Mouse (Mus musculus) hindbrain, postnatal 0 days (tissue): ENCODE measurements around the gene Ubqln4. TPM values are rescaled to one million over a fixed set of nuclear protein-coding genes. Genes with fewer than 3 reads are reported as not detected.

Source experiments
- ATAC-seq: fragments of 200-750 bp; cut with Nextera tagmentation; 2 replicates; pipeline ENCODE4 v1.8.0; 2017; ENCODE audit warnings: mild to moderate bottlenecking, moderate TSS enrichment, moderate library complexity
- DNase-seq: peaks from one replicate; pipeline ENCODE4 v3.0.0-alpha.2; 2015; ENCODE audit warnings: low spot score
- H3K27ac ChIP-seq: fragments of 300-500 bp; sonication (generic); 2 replicates; pipeline ENCODE4 v1.5.1; 2014; ENCODE audit warnings: mild to moderate bottlenecking
- H3K27me3 ChIP-seq: fragments of 300-500 bp; sonication (generic); 2 replicates; pipeline ENCODE4 v1.6.1; 2014; ENCODE audit warnings: low read length, mixed read lengths; ENCODE audit not compliant: insufficient read depth
- H3K36me3 ChIP-seq: fragments of 300-500 bp; sonication (generic); 2 replicates; pipeline ENCODE4 v1.6.1; 2014; ENCODE audit warnings: low read length, mixed read lengths; ENCODE audit not compliant: insufficient read depth
- H3K4me1 ChIP-seq: fragments of 300-500 bp; sonication (generic); 2 replicates; pipeline ENCODE4 v1.6.1; 2014; ENCODE audit warnings: antibody characterized with exemption, low read length, mixed read lengths; ENCODE audit not compliant: insufficient read depth
- H3K4me2 ChIP-seq: fragments of 300-500 bp; sonication (generic); 2 replicates; pipeline ENCODE4 v1.6.1; 2014; ENCODE audit warnings: low read depth, mild to moderate bottlenecking, low read length, moderate library complexity, mixed read lengths
- H3K4me3 ChIP-seq: fragments of 300-500 bp; sonication (generic); 2 replicates; pipeline ENCODE4 v1.5.1; 2014; ENCODE audit warnings: low read length
- H3K9ac ChIP-seq: fragments of 300-500 bp; sonication (generic); replicated peaks from 2 replicates; pipeline ENCODE4 v1.6.1; 2014; ENCODE audit warnings: mild to moderate bottlenecking, low read length, moderate library complexity, mixed read lengths
- H3K9me3 ChIP-seq: fragments of 300-500 bp; sonication (generic); 2 replicates; pipeline ENCODE4 v1.6.1; 2016; ENCODE audit warnings: low read length, mixed read lengths
- CTCF ChIP-seq: IDR thresholded peaks from 2 replicates; pipeline ENCODE4 v1.5.1; 2016; ENCODE audit warnings: antibody characterized with exemption, control low read depth, low read depth
- WGBS: fragments of 180-500 bp; shearing (Covaris S2); extraction: QIAGEN DNeasy Blood & Tissue Kit; methylation state at CpG from one replicate; pipeline ENCODE4 v1.1.7; 2014; 5-methylcytosine and 5-hydroxymethylcytosine counted together
- microRNA counts: library from miRNA; unstranded; fragments of <30 nt; microRNA quantifications from one replicate; lab custom pipeline; 2015
- microRNA-seq, 2 experiments: library from miRNA; unstranded; fragments of <30 nt; microRNA quantifications; one replicate each; pipeline ENCODE4; 2016
- polyA plus RNA-seq: library from polyadenylated mRNA; unstranded; fragments of >200 nt; fragmentation: Nextera tagmentation; extraction: Ambion mirVana; gene quantifications from 2 replicates; pipeline ENCODE4 v1.2.1, GENCODE M21; 2015
- total RNA-seq: library from RNA; depleted of rRNA; stranded (reverse); fragments of >200 nt; gene quantifications from 2 replicates; pipeline ENCODE4 v1.2.3, GENCODE M21; 2014; rRNA removed

Gene Ubqln4
- total and polyA plus RNA-seq, 2 experiments from 2014 or later: 29.8 to 131 TPM

GRCm38 (mm10) chr3:88616951-88617500 lies 63.5 kb downstream of the Ubqln4 start:
- no peak overlapping the region for H3K4me2 ChIP-seq
- H3K9me3 ChIP-seq: no peaks in the 10 kb centered on the region
- no peak for DNase-seq
- ATAC-seq: no peak
- H3K27ac ChIP-seq: no peak overlapping the region
- H3K36me3 ChIP-seq: no peaks in the 10 kb centered on the region
- WGBS: 79% methylated on average over 3 of the region's 3 CpGs
- H3K4me1 ChIP-seq: peaks cover 7% of the 10 kb centered on the region; the same call in 1 of the 2 replicates
- TF ChIP-seq CTCF: no peak
- no peak overlapping the region for H3K9ac ChIP-seq
- no peak overlapping the region for H3K4me3 ChIP-seq
- H3K27me3 ChIP-seq: no peaks in the 10 kb centered on the region

GRCm38 (mm10) chr3:88618074-88618871 lies 64.7 kb downstream of the Ubqln4 start:
- WGBS: 74% methylated on average over 8 of the region's 8 CpGs
- H3K36me3 ChIP-seq: no peaks in the 10 kb centered on the region
- H3K27me3 ChIP-seq: no peaks in the 10 kb centered on the region
- no peak overlapping the region for H3K27ac ChIP-seq
- no peak for TF ChIP-seq CTCF
- H3K9ac ChIP-seq: no peak overlapping the region
- no peaks in the 10 kb centered on the region for H3K9me3 ChIP-seq
- ATAC-seq (no peak), DNase-seq (no peak)
- H3K4me3 ChIP-seq: no peak overlapping the region
- H3K4me2 ChIP-seq: no peak overlapping the region
- H3K4me1 ChIP-seq: peaks cover 7% of the 10 kb centered on the region; the same call in 1 of the 2 replicates

MicroRNA genes within 50 kb of the gene (microRNA counts, 519-probe panel; counts per million panel counts)
- microRNA mmu-miR-1905 (lab: Ali Mortazavi, UCI): not detected

Small RNA genes lying within 50 kb of the gene (microRNA-seq; reads per million reads assigned to microRNA genes)
- 0 reads per million in 2 experiments for gene Mir1905

Other genes with a start within 250 kb of the Ubqln4 start
- gene Glmp, start 228.7 kb upstream of the Ubqln4 start, total RNA-seq: 54.9 and 76.9 TPM in 2 replicates
- gene Glmp, start 228.7 kb upstream of the Ubqln4 start, polyA plus RNA-seq: 135 and 142 TPM in 2 replicates
- gene Tmem79, start 217.6 kb upstream of the Ubqln4 start, total RNA-seq: 0.52 and 0.54 TPM in 2 replicates
- gene Tmem79, start 217.6 kb upstream of the Ubqln4 start, polyA plus RNA-seq: 1.1 and 1.5 TPM in 2 replicates
- gene Smg5, start 217.5 kb upstream of the Ubqln4 start, total RNA-seq: 78.8 and 98.1 TPM in 2 replicates
- 42.9 and 43.0 TPM in 2 replicates for gene Smg5, start 217.5 kb upstream of the Ubqln4 start, polyA plus RNA-seq
- 8.3 and 10.1 TPM in 2 replicates for gene Paqr6, start 189.2 kb upstream of the Ubqln4 start, total RNA-seq
- gene Paqr6, start 189.2 kb upstream of the Ubqln4 start, polyA plus RNA-seq: 8.6 and 10.3 TPM in 2 replicates
- gene Bglap3, start 181.0 kb upstream of the Ubqln4 start, total RNA-seq: not detected in 2 replicates
- gene Bglap3, start 181.0 kb upstream of the Ubqln4 start, polyA plus RNA-seq: 0.15 TPM in 1 of 2 replicates, not detected in the other
- not detected in 2 replicates for gene Bglap2, start 175.1 kb upstream of the Ubqln4 start, total RNA-seq
- not detected in 2 replicates for gene Bglap2, start 175.1 kb upstream of the Ubqln4 start, polyA plus RNA-seq
- not detected in 2 replicates for gene Bglap, start 169.3 kb upstream of the Ubqln4 start, total RNA-seq
- not detected in 2 replicates for gene Bglap, start 169.3 kb upstream of the Ubqln4 start, polyA plus RNA-seq
- gene Pmf1, start 143.4 kb upstream of the Ubqln4 start, total RNA-seq: 39.4 and 60.4 TPM in 2 replicates
- 47.2 and 48.4 TPM in 2 replicates for gene Pmf1, start 143.4 kb upstream of the Ubqln4 start, polyA plus RNA-seq
- 68.3 and 68.6 TPM in 2 replicates for gene Slc25a44, start 128.6 kb upstream of the Ubqln4 start, total RNA-seq
- gene Slc25a44, start 128.6 kb upstream of the Ubqln4 start, polyA plus RNA-seq: 31.9 and 34.1 TPM in 2 replicates
- gene Sema4a, start 92.6 kb upstream of the Ubqln4 start, total RNA-seq: 39.4 and 45.2 TPM in 2 replicates
- gene Sema4a, start 92.6 kb upstream of the Ubqln4 start, polyA plus RNA-seq: 25.4 and 26.5 TPM in 2 replicates
- 59.7 and 60.8 TPM in 2 replicates for gene Lmna, start 43.8 kb upstream of the Ubqln4 start, total RNA-seq
- gene Lmna, start 43.8 kb upstream of the Ubqln4 start, polyA plus RNA-seq: 59.1 and 61.1 TPM in 2 replicates
- gene Mex3a, start 21.4 kb upstream of the Ubqln4 start, total RNA-seq: 52.3 and 54.5 TPM in 2 replicates
- gene Mex3a, start 21.4 kb upstream of the Ubqln4 start, polyA plus RNA-seq: 13.9 and 15.3 TPM in 2 replicates
- not detected in 2 replicates for gene Rab25, start 5.5 kb upstream of the Ubqln4 start, total RNA-seq
- 0.44 and 1.3 TPM in 2 replicates for gene Rab25, start 5.5 kb upstream of the Ubqln4 start, polyA plus RNA-seq
- gene Lamtor2, start 684 bp upstream of the Ubqln4 start, total RNA-seq: 45.1 and 59.2 TPM in 2 replicates
- gene Lamtor2, start 684 bp upstream of the Ubqln4 start, polyA plus RNA-seq: 189 and 198 TPM in 2 replicates
- 247 and 307 TPM in 2 replicates for gene Ssr2, start 22.1 kb downstream of the Ubqln4 start, total RNA-seq
- gene Ssr2, start 22.1 kb downstream of the Ubqln4 start, polyA plus RNA-seq: 209 and 210 TPM in 2 replicates
- gene Arhgef2, start 52.2 kb downstream of the Ubqln4 start, total RNA-seq: 93.4 and 100 TPM in 2 replicates
- 56.0 and 57.1 TPM in 2 replicates for gene Arhgef2, start 52.2 kb downstream of the Ubqln4 start, polyA plus RNA-seq
- not detected in 2 replicates for gene Rxfp4, start 99.4 kb downstream of the Ubqln4 start, total RNA-seq
- not detected in 2 replicates for gene Rxfp4, start 99.4 kb downstream of the Ubqln4 start, polyA plus RNA-seq
- 57.9 and 74.4 TPM in 2 replicates for gene Khdc4, start 132.0 kb downstream of the Ubqln4 start, total RNA-seq
- 66.1 and 70.7 TPM in 2 replicates for gene Khdc4, start 132.0 kb downstream of the Ubqln4 start, polyA plus RNA-seq
- 55.6 and 76.7 TPM in 2 replicates for gene Rit1, start 163.1 kb downstream of the Ubqln4 start, total RNA-seq
- 68.7 and 69.3 TPM in 2 replicates for gene Rit1, start 163.1 kb downstream of the Ubqln4 start, polyA plus RNA-seq
- gene Syt11, start 221.4 kb downstream of the Ubqln4 start, total RNA-seq: 201 and 216 TPM in 2 replicates
- gene Syt11, start 221.4 kb downstream of the Ubqln4 start, polyA plus RNA-seq: 265 and 273 TPM in 2 replicates